Mouse (Mus musculus) 3T3-L1 (cell line): Measurements from ENCODE around the gene Actl7b.

ENCODE experiments used
- DNase-seq: peaks from one replicate; pipeline ENCODE4 v3.0.0-alpha.2; 2015; ENCODE audit warnings: low read depth, low spot score

Actl7b gene

DNA sequence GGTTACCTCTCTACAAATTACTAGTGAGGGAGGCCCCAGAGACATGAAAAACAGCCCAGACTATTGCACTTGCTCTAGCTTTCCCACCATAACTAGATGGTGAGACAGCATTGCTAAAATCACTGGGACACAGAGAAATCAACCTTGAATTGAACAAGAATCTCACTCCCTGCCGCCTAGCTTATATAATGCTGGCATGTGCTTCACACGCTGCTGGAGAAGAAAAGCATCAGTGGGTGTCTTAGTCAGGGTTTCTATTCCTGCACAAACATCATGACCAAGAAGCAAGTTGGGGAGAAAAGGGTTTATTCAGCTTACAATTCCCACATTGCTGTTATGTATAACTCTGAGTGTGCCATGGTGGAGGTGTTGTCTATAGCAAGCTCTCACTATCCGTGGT lies 28.1 kb downstream of the Actl7b start:
- no peak for DNase-seq

DNA sequence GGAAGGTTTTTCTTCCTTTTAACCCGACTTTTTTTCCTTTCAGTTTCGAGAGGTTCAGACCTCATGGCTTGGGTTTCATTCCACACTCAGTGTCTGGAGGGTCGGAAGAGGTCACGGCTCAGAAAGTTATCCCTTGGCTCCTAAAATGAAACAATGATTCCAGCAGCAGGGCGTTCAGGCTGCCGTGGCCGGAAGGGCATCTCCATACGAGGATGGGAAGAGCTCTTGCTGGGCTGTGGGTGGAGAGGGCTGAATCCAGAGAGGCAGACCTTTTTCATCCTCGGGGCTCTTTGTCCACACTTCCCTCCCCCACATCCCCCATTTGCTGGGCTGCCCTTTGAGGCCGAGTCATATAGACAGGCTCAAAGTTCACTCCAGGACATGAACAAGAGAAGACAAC lies 39.0 kb downstream of the Actl7b start:
- DNase-seq = no peak

DNA sequence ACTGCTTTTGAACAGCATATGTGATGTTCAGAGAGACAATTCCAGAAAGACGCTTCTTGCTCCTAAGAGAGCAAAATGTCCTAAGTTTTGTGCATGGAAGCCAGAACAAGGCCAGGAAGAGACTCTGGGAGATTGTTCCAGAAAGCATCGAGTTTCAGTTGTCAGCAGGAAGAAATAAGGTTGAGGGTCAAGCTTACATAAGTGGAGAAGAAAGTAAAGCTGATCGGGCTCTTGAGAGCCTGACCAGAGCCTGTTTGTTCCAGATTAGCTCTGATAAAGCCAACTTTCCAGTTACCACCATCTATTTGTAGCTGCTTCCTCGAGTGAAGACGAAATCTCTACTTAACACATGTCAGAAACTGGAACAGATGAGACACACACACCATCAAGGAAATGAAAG lies 42.6 kb downstream of the Actl7b start:
- DNase-seq = peak; percentile 7

DNA sequence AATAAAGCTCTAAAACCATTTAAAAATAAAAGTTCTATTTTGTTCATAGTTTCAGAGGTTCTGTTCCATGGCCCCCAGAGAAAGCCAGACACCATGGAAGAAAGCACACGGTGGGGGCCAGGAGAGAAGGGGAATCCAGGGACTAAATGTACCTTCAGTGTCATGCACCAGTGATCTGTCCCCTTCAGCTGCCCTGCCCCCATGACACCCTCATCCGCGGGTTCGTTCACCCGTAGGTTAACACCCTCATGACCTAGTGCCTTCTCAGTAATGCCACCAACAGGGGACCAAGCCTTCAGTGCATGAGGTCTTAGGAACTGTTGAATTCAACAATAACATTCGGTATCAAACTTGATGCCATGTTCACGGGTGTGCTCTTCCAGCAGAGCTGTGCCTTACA lies 44.8 kb downstream of the Actl7b start:
- DNase-seq = no peak
